Mouse (Mus musculus) liver, embryonic 16.5 days (tissue): Measurements from ENCODE around the gene Mical3. TPM values are rescaled to one million over a fixed set of nuclear protein-coding genes. Genes with fewer than 3 reads are reported as not detected.
A peak's percentile ranks its signal among the peaks of the same experiment; 100 is the strongest.

Experiments
- ATAC-seq: fragments of 200-750 bp; cut with Nextera tagmentation; 2 replicates; pipeline ENCODE4 v1.8.0; 2017; ENCODE audit warnings: low read depth, mild to moderate bottlenecking, moderate number of reproducible peaks, moderate library complexity
- H3K27ac ChIP-seq: fragments of 300-500 bp; sonication (generic); 2 replicates; pipeline ENCODE4 v1.5.1; 2014; ENCODE audit warnings: mild to moderate bottlenecking, low read length
- H3K27me3 ChIP-seq: fragments of 300-500 bp; sonication (generic); 2 replicates; pipeline ENCODE4 v1.6.1; 2014; ENCODE audit warnings: low read depth, low read length, mixed read lengths; ENCODE audit not compliant: control insufficient read depth, insufficient read depth
- H3K36me3 ChIP-seq: fragments of 300-500 bp; sonication (generic); 2 replicates; pipeline ENCODE4 v1.6.1; 2014; ENCODE audit warnings: mild to moderate bottlenecking; ENCODE audit not compliant: control insufficient read depth, insufficient read depth
- H3K4me1 ChIP-seq: fragments of 300-500 bp; sonication (generic); 2 replicates; pipeline ENCODE4 v1.6.1; 2014; ENCODE audit warnings: low read depth, low read length, mixed read lengths; ENCODE audit not compliant: control insufficient read depth
- H3K4me2 ChIP-seq: fragments of 300-500 bp; sonication (generic); 2 replicates; pipeline ENCODE4 v1.6.1; 2014; ENCODE audit warnings: low read depth, low read length, mixed read lengths
- H3K4me3 ChIP-seq: fragments of 300-500 bp; sonication (generic); 2 replicates; pipeline ENCODE4 v1.5.1; 2014; ENCODE audit warnings: low read depth, mild to moderate bottlenecking, low read length
- H3K9ac ChIP-seq: fragments of 300-500 bp; sonication (generic); 2 replicates; pipeline ENCODE4 v1.6.1; 2014; ENCODE audit warnings: low read depth, low read length
- H3K9me3 ChIP-seq: fragments of 300-500 bp; sonication (generic); replicated peaks from 2 replicates; pipeline ENCODE4 v1.6.1; 2016; ENCODE audit warnings: low read length; ENCODE audit not compliant: control insufficient read depth
- WGBS: fragments of 180-500 bp; shearing (Covaris S2); extraction: QIAGEN DNeasy Blood & Tissue Kit; methylation state at CpG from one replicate; pipeline ENCODE4 v1.1.7; 2014; ENCODE audit not compliant: insufficient replicate concordance; 5-methylcytosine and 5-hydroxymethylcytosine counted together
- polyA plus RNA-seq: library from polyadenylated mRNA; unstranded; fragments of >200 nt; fragmentation: Nextera tagmentation; extraction: Ambion mirVana; gene quantifications from 2 replicates; pipeline ENCODE4 v1.2.1, GENCODE M21; 2015

Mical3 gene
- polyA plus RNA-seq, 1 experiment from 2014 or later: 9.2 TPM

DNA sequence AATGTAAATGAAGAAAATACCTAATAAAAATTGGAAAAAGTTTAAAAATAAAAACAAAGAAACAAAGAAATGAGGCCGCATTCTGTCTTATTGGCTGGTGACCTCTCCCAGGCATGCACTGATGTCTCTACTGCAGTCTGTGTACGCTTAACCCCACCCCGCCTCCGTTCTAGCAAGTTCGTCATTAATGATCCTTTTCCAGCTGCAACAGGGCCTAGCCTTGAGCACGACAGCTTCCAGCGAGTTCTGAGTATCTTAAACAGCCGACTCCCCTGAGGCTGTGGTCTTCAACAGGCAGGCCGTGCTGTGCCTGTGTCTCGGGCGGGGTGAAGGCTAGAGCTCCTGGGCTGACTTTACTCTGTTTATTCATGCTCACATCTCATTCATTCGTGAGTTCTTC is 154.7 kb downstream of the Mical3 start:
- H3K27me3 ChIP-seq: no peaks in the 10 kb centered on the region
- H3K4me3 ChIP-seq: no peak overlapping the region
- WGBS: 75% methylated on average over 12 of the region's 12 CpGs
- peaks cover 19% of the 10 kb centered on the region for H3K36me3 ChIP-seq
- H3K27ac ChIP-seq: no peak overlapping the region
- no peak overlapping the region for H3K9ac ChIP-seq
- H3K9me3 ChIP-seq: no peaks in the 10 kb centered on the region
- no peak overlapping the region for H3K4me2 ChIP-seq
- ATAC-seq: no peak
- no peaks in the 10 kb centered on the region; the same call in 1 of the 2 replicates for H3K4me1 ChIP-seq

- Histone ChIP-seq H3K4me2 (no peak overlapping the region), H3K9me3 (no peaks in the 10 kb centered on the region), H3K4me1 (no peaks in the 10 kb centered on the region), H3K36me3 (peaks cover 15% of the 10 kb centered on the region), H3K4me3 (no peak overlapping the region), H3K27me3 (no peaks in the 10 kb centered on the region), H3K27ac (no peak overlapping the region), H3K9ac (no peak overlapping the region)
- peak; percentile 61 for ATAC-seq
- WGBS: 67% methylated on average over 14 of the region's 14 CpGs
These were observed 158.8 kb downstream of the Mical3 start for GRCm38 (mm10) chr6:120971797-120972590.

DNA sequence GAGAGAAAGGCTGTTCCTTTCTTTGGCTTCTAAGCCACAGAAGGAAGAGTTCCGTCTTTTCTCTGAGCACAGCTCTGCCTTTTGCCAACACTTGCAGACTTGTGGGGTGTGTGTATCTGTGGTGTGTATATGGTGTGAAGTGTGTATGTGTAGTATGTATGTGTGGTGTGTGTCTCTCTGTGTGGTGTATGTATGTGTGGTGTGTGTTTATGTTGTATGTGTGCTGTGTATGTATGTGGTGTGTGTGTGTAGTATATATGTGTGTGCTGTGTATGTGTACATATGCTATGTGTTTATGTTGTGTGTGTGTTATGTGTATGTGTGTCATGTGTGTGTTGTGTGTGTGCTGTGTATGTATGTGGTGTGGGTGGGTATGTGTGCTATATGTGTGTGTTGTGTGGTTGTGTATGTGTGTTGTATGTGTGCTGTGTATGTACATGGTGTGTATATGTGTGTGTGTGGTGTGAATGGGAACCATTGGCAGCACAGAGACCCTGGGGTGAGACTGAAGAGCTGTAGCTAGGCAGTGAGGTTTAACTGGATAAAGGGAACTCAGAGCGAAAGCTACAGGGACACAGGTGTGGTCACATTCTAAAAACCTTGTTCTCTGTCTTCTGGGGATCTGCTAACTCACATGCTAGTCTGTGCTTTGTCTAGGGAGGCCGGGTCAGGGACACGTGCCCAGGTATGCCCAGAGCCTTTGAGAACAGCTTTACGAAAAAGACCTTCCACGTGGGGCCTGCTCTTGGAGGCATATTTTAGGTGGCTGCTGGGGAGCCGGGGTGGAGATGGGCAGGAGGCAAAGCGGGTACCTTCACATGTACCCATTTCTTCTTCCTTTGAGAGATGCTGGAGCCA is 159.6 kb downstream of the Mical3 start:
- peaks cover 15% of the 10 kb centered on the region for H3K36me3 ChIP-seq
- H3K4me3 ChIP-seq: no peak overlapping the region
- no peaks in the 10 kb centered on the region for H3K4me1 ChIP-seq
- H3K27ac ChIP-seq: no peak overlapping the region
- 70% methylated on average over 8 of the region's 8 CpGs for WGBS
- no peak overlapping the region for H3K4me2 ChIP-seq
- H3K27me3 ChIP-seq: no peaks in the 10 kb centered on the region
- ATAC-seq: no peak
- no peaks in the 10 kb centered on the region for H3K9me3 ChIP-seq
- no peak overlapping the region for H3K9ac ChIP-seq

- Histone ChIP-seq H3K36me3 (peaks cover 6% of the 10 kb centered on the region), H3K9ac (no peak overlapping the region), H3K27me3 (no peaks in the 10 kb centered on the region), H3K27ac (no peak overlapping the region), H3K4me1 (no peaks in the 10 kb centered on the region), H3K4me2 (no peak overlapping the region), H3K4me3 (no peak overlapping the region), H3K9me3 (no peaks in the 10 kb centered on the region)
- 83% methylated on average over 13 of the region's 13 CpGs for WGBS
- ATAC-seq: no peak
These were observed 165.0 kb downstream of the Mical3 start for GRCm38 (mm10) chr6:120965814-120966213.

DNA sequence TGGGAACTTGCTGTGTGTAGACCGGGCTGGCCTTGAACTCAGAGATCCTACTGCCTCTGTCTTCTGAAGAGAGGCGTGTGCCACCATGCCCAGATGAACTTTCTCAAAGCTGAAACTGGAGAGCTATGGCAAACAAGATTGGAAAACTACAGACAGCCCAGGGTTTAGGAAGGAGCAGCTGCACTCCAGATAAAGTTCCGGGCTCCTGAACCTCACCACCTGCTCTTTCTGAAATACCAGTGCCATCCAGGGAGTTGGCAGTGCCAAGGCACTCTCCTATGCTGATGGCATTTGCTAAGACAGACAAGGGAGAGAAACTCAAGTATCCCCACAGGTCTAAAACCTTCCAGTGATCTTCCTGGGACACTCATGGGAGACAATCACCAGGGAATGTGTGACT is 166.6 kb downstream of the Mical3 start:
- no peak overlapping the region for H3K9ac ChIP-seq
- 85% methylated on average over 3 of the region's 3 CpGs for WGBS
- ATAC-seq: no peak
- H3K36me3 ChIP-seq: peaks cover 10% of the 10 kb centered on the region
- no peak overlapping the region for H3K27ac ChIP-seq
- no peaks in the 10 kb centered on the region for H3K4me1 ChIP-seq
- no peak overlapping the region for H3K4me2 ChIP-seq
- H3K27me3 ChIP-seq: no peaks in the 10 kb centered on the region
- H3K9me3 ChIP-seq: no peaks in the 10 kb centered on the region
- no peak overlapping the region for H3K4me3 ChIP-seq

GRCm38 (mm10) chr6:120960338-120961030 is 170.3 kb downstream of the Mical3 start:
- 0 out of 2 replicates have a peak overlapping the region, but pooled peaks have one; percentile 0 for H3K27ac ChIP-seq
- 86% methylated on average over 9 of the region's 9 CpGs for WGBS
- no peak for ATAC-seq

DNA sequence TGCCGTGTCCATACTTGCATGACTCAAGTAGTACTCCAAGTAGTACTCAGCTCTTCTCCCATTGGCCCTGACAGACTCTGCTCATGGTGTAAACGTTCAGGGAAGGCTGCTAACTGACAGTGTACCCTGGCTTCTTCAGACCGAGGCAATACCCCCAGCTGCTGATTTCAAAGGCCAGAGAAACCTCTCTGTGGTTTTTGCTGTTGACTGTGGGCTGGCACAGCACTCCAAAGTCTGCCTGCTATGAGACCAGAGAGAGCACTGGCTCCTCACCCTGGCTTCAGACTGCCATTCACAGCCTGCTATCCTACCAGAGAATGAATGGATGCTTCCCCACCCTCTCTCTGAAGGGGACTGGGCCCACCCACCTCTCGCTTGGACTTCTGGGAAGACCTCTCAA is 173.5 kb downstream of the Mical3 start:
- no peaks in the 10 kb centered on the region for H3K9me3 ChIP-seq
- WGBS: 34% methylated on average over 4 of the region's 4 CpGs
- no peaks in the 10 kb centered on the region for H3K27me3 ChIP-seq
- peaks cover 19% of the 10 kb centered on the region for H3K36me3 ChIP-seq
- 0 out of 2 replicates have a peak overlapping the region, but pooled peaks have one; percentile 30 for H3K4me2 ChIP-seq
- H3K9ac ChIP-seq: peak overlapping the region; percentile 41
- peaks cover 35% of the 10 kb centered on the region for H3K4me1 ChIP-seq
- H3K4me3 ChIP-seq: no peak overlapping the region
- H3K27ac ChIP-seq: peak overlapping the region; percentile 90
- ATAC-seq: peak; percentile 30

More at GRCm38 (mm10) chr6:120960338-120961030, 170.3 kb downstream of the Mical3 start:
- H3K36me3 ChIP-seq: peaks cover 19% of the 10 kb centered on the region
- H3K4me3 ChIP-seq: no peak overlapping the region
- no peaks in the 10 kb centered on the region for H3K27me3 ChIP-seq
- H3K9ac ChIP-seq: no peak overlapping the region
- no peaks in the 10 kb centered on the region for H3K9me3 ChIP-seq
- peaks cover 28% of the 10 kb centered on the region for H3K4me1 ChIP-seq
- H3K4me2 ChIP-seq: no peak overlapping the region

DNA sequence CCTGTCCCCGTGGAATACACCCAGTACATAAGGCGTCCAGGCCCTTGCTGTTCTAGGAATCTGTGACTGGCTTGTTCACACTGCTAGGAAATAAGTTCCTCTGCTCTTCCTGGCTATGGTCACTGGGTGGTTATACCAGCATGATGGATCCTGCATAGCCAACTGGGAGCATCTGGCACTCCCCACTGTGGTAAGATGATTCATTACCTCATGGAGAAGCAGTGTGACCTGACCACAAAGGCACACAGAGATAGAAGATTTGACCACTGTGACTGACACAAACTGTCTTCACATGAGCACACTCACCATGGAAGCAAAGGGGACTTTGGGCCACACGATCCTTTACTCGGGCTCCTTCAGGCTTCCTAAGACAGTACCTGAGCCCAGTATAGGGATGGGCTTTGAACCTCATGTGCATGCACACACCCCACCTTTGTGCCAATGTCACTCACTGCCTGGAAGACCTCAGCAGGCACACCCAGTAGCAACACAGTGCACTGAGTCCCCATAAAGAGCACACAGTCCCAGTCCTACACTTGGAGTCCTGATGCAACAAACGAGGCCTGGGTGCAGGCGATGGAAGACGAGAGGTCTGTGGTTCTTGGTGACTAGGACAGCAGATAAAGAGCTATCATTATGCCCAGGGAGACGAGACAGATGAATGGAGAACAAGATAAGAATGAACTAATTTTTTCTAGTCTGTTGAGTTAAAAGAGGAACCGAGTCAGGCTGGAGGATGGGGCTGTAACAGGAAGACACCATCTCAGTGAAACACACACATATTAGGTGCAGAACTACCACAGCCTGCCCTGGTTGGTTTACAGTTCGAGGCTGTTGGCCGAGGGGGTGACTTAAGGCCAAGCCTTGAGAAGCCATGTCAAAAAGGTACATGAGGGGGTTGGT is 174.3 kb downstream of the Mical3 start:
- peak; percentile 96 for ATAC-seq
- Histone ChIP-seq H3K9ac (peak overlapping the region; percentile 41), H3K4me2 (peak overlapping the region; percentile 30), H3K4me1 (peaks cover 35% of the 10 kb centered on the region), H3K4me3 (no peak overlapping the region), H3K36me3 (peaks cover 19% of the 10 kb centered on the region), H3K9me3 (no peaks in the 10 kb centered on the region), H3K27me3 (no peaks in the 10 kb centered on the region), H3K27ac (peak overlapping the region; percentile 90)
- 29% methylated on average over 11 of the region's 11 CpGs for WGBS
